Mouse (Mus musculus): ENCODE measurements around the gene Fam98c. TPM values are rescaled to one million over a fixed set of nuclear protein-coding genes. Genes with fewer than 3 reads are reported as not detected.
"Not testable (repeated sequence)": the region's sequence is repeated elsewhere in the genome, so short reads cannot be mapped to it uniquely, and the experiment has no call there.

Fam98c gene
- polyA plus RNA-seq, 1 experiment from 2014 or later, result 13.3 TPM

DNA sequence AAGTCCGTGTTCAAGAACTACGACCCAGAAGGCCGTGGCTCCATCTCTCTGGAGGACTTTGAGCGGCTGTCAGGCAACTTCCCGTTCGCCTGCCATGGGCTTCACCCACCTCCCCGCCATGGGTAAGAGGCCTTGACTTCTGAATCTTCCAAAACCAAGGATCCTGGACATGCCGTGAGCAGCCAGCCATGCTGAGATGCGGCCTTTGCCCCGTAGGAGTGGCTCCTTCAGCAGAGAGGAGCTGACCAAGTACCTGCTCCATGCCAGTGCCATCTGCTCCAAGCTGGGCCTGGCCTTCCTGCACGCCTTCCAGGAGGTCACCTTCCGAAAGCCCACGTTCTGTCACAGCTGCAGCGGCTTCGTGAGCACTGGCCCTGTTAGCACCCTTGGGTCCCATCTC, 7.3 kb downstream of the Fam98c start:
- H3K27ac ChIP-seq, result no peak overlapping the region
- H3K9me3 ChIP-seq, result no peaks in the 10 kb centered on the region
- no peaks in the 10 kb centered on the region for H3K36me3 ChIP-seq
- no peak for DNase-seq (ENCODE audit: low spot score)
- no peak overlapping the region for H3K4me3 ChIP-seq
- 83% methylated on average over 15 of the region's 15 CpGs for WGBS
- H3K27me3 ChIP-seq (ENCODE audit: insufficient read depth, poor library complexity, severe bottlenecking), result peaks cover 12% of the 10 kb centered on the region; the same call in 1 of the 2 replicates
- no peaks in the 10 kb centered on the region for H3K4me1 ChIP-seq

DNA sequence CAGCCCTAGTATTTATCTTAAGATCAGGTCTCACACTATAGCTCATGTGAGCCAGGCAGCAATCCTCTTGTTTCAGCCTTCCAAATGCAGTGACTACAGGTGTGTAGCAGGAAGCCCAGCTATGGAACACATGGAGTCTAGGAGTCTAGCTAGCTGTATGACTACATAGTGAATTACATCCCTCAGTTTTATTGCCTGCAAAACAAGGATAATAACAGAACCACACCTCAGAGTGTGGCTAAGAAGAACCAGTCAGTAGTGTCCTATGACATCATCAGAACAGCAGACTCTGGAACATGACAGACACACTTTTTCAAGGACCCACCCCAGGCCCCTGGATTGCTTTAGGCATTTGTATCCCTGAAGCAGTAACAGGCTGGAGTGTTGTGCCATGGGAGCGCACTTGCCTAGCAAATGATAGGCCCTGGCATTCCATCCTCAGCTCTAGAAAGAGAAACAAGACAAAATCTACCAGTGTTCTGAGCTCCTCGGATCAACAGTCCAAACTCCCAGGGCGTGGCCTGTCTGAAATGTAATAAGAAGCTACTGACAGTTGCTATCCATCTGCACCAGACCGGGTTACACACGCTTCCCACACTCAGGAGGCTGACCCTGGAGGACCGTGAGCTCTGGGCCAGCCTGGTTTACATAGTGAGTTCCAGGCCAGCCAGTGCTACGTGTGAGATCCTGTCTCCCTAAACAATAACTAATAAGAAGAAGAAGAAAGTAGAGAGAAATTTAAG, 9.2 kb downstream of the Fam98c start:
- 82% methylated on average over 7 of the region's 7 CpGs for WGBS
- Histone ChIP-seq H3K4me3 (no peak overlapping the region), H3K9me3 (no peaks in the 10 kb centered on the region), H3K4me1 (no peaks in the 10 kb centered on the region), H3K27ac (no peak overlapping the region), H3K27me3 (ENCODE audit: insufficient read depth, poor library complexity, severe bottlenecking) (peaks cover 9% of the 10 kb centered on the region; the same call in 1 of the 2 replicates), H3K36me3 (no peaks in the 10 kb centered on the region)
- DNase-seq (ENCODE audit: low spot score), result no peak

DNA sequence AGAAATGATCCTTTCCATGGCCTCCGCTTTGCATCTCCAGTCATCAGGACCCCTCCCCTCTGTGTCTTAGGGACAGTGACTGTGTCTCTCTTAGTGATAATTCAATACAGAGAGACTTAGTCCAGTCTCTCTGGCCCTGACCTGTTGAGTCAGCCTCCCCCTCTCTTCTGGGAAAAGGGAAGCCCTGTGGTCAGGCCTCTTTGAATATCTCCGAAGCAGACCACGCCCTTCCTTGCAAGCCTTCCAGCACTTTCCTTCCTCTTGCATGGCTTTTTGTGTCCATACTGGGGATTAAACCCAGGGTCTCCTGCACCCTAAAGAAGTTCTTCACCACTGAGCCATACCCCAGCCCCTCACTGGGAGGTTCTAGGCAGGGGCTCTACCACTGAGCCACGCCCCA, 12.0 kb downstream of the Fam98c start:
- 87% methylated on average over 4 of the region's 4 CpGs for WGBS
- H3K4me1 ChIP-seq, result no peaks in the 10 kb centered on the region
- H3K4me3 ChIP-seq, result no peak overlapping the region
- H3K27ac ChIP-seq, result no peak overlapping the region
- DNase-seq (ENCODE audit: low spot score), result no peak
- H3K27me3 ChIP-seq (ENCODE audit: insufficient read depth, poor library complexity, severe bottlenecking), result no peaks in the 10 kb centered on the region; the same call in 1 of the 2 replicates
- no peaks in the 10 kb centered on the region for H3K9me3 ChIP-seq
- H3K36me3 ChIP-seq, result no peaks in the 10 kb centered on the region

DNA sequence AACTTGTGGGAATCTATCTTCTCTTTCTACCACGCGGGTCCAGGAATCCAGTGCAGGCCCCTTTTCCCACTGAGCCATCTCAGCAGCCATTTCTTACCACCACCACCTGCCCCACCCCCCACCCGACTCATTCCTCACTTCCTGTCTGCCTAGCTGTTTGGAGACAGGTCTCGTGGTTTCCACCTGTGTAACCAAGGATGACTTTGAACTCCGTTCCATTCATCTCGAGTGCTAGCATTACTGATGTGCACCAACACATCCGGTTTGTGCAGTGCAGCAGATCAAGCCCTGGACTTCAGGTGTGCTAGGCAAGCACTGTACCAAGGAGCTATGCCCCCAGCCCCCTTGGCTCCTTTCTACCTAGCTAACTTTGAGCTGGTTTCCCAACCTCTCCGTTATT, 14.6 kb downstream of the Fam98c start:
- Histone ChIP-seq H3K4me3 (no peak overlapping the region), H3K4me1 (no peaks in the 10 kb centered on the region), H3K27me3 (ENCODE audit: insufficient read depth, poor library complexity, severe bottlenecking) (peaks cover 9% of the 10 kb centered on the region), H3K36me3 (no peaks in the 10 kb centered on the region), H3K9me3 (no peaks in the 10 kb centered on the region), H3K27ac (no peak overlapping the region)
- no peak for DNase-seq (ENCODE audit: low spot score)
- WGBS, result 80% methylated on average over 8 of the region's 8 CpGs

DNA sequence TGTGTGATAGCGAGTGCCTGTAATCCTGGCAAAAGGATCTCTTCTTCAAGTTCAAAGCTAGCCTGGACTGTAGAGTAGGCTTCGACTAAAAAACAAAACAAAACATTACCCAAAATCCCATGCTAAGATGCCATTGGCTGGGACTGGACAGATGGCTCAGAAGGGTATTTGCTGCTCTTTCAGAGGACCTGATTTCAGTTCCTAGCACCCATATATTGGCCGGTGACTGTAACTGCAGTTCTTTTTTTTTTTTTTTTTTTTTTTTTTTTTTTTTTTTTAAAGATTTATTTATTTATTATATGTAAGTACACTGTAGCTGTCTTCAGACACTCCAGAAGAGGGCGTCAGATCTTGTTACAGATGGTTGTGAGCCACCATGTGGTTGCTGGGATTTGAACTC, 16.8 kb downstream of the Fam98c start:
- H3K27ac ChIP-seq; H3K4me3 ChIP-seq; DNase-seq (ENCODE audit: low spot score); H3K36me3 ChIP-seq; H3K9me3 ChIP-seq: not testable (repeated sequence)
- Histone ChIP-seq H3K27me3 (ENCODE audit: insufficient read depth, poor library complexity, severe bottlenecking) (peaks cover 27% of the 10 kb centered on the region), H3K4me1 (peaks cover 12% of the 10 kb centered on the region; the same call in 1 of the 2 replicates)
- 79% methylated on average over 3 of the region's 4 CpGs for WGBS

DNA sequence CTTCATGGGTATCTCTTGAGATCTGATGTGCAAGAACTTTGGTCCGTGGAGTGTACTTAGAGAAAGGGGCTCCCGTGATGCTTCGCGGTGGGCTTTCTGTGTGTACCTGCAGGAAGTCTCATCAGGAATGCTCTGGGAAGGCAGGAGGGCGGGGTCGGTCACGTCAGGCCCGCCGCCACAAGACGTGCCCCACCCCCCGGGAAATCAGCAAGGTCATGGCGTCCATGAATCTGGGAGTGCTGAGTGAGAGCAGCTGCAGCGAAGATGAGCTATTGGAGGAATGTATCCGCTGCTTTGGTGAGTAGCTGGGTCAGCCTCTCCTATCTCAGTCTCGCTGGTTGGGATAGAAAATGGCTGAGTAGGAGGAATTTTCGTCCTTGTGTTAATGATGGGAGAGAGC, 18.6 kb downstream of the Fam98c start:
- DNase-seq (ENCODE audit: low spot score), result no peak
- Histone ChIP-seq H3K4me1 (peaks cover 13% of the 10 kb centered on the region; the same call in 1 of the 2 replicates), H3K36me3 (no peaks in the 10 kb centered on the region), H3K27ac (no peak overlapping the region), H3K27me3 (ENCODE audit: insufficient read depth, poor library complexity, severe bottlenecking) (peaks cover 27% of the 10 kb centered on the region), H3K4me3 (no peak overlapping the region), H3K9me3 (no peaks in the 10 kb centered on the region)
- 27% methylated on average over 16 of the region's 16 CpGs for WGBS

GRCm38 (mm10) chr7:29134693-29135386, 21.2 kb downstream of the Fam98c start, which contains the start of gene Rasgrp4:
Rasgrp4 (plus strand) TSS chr7:29134851.
- Histone ChIP-seq H3K27me3 (ENCODE audit: insufficient read depth, poor library complexity, severe bottlenecking) (peaks cover 27% of the 10 kb centered on the region), H3K36me3 (no peaks in the 10 kb centered on the region), H3K27ac (peak within 1 kb of the TSS; percentile 52), H3K9me3 (no peaks in the 10 kb centered on the region), H3K4me1 (peaks cover 13% of the 10 kb centered on the region; the same call in 1 of the 2 replicates), H3K4me3 (peak within 1 kb of the TSS; percentile 51)
- no peak for DNase-seq (ENCODE audit: low spot score)
- 2% methylated on average over 13 of the region's 20 CpGs for WGBS

GRCm38 (mm10) chr7:29134230-29134629, 21.8 kb downstream of the Fam98c start:
- H3K4me1 ChIP-seq, result peaks cover 13% of the 10 kb centered on the region; the same call in 1 of the 2 replicates
- no peaks in the 10 kb centered on the region for H3K9me3 ChIP-seq
- H3K36me3 ChIP-seq, result no peaks in the 10 kb centered on the region
- no peak for DNase-seq (ENCODE audit: low spot score)
- 5% methylated on average over 4 of the region's 4 CpGs for WGBS
- H3K27ac ChIP-seq, result 0 out of 2 replicates have a peak overlapping the region, but pooled peaks have one; percentile 52
- peaks cover 27% of the 10 kb centered on the region for H3K27me3 ChIP-seq (ENCODE audit: insufficient read depth, poor library complexity, severe bottlenecking)
- H3K4me3 ChIP-seq, result peak overlapping the region; percentile 51

- 57% methylated on average over 2 of the region's 2 CpGs for WGBS
- no peak for DNase-seq (ENCODE audit: low spot score)
- H3K4me1 ChIP-seq, result peaks cover 14% of the 10 kb centered on the region
These were observed 27.3 kb downstream of the Fam98c start for GRCm38 (mm10) chr7:29128725-29129124.

DNA sequence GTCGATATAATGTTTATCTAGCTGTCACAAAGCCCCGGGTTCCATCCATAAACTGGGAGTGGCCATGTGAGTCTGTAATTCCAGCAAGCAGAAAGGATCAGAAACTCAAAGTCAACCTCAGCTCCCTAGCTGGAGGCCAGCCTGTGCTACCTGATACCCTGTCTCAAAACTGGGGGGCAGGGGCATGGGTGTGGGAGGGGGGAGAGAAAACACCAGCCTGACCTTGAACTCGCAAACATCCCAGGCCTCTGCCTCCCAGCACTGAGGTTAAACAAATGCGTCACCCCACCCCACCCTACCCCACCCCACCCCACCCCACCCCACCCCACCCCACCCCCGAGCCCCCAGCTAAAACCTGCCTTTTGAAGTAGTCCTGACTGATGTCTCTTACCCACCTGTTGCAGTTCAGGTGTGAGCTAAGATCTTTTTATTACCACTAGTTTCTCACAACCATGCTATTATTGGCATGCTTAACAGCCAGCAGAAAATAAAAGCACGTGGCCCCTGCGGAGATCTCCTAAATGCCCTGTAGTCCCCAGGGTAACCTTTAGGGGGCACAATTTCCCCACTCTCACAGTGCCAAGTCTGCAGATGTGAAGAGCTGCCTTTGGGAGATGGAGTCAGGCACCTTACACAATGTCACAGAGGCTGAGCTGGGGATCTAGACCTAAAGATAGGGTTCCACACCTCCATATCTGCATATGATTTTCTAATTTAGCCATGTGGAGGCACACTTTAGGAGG, 29.7 kb downstream of the Fam98c start:
- no peak overlapping the region for H3K27ac ChIP-seq
- 25% methylated on average over 7 of the region's 7 CpGs for WGBS
- H3K9me3 ChIP-seq, result no peaks in the 10 kb centered on the region
- peaks cover 17% of the 10 kb centered on the region for H3K27me3 ChIP-seq (ENCODE audit: insufficient read depth, poor library complexity, severe bottlenecking)
- no peak for DNase-seq (ENCODE audit: low spot score)
- no peak overlapping the region for H3K4me3 ChIP-seq
- peaks cover 17% of the 10 kb centered on the region for H3K4me1 ChIP-seq
- H3K36me3 ChIP-seq, result no peaks in the 10 kb centered on the region

More at GRCm38 (mm10) chr7:29128725-29129124, 27.3 kb downstream of the Fam98c start:
- Histone ChIP-seq H3K27me3 (ENCODE audit: insufficient read depth, poor library complexity, severe bottlenecking) (peaks cover 16% of the 10 kb centered on the region), H3K27ac (no peak overlapping the region), H3K36me3 (no peaks in the 10 kb centered on the region), H3K9me3 (no peaks in the 10 kb centered on the region), H3K4me3 (no peak overlapping the region)

DNA sequence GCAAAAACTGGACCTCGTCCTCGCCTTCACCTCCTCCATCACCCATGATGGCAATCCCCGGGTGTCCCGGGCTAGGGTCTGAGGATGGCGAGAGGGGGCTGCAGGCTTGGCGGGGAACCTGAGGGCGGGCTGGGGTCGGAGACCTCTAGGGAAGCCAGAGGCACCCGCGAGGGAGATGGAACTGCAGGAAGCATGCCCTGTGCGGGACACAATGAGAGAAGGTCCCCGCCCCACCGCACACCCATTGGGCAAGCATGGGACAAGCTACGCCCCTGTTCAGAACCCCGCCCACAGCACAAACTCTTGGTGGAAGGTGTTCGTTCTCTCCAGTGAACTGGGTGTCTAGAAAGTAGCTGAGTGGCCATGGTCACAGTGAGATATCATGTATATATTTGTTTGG, 31.1 kb downstream of the Fam98c start, which contains the start of gene Ryr1:
Gene Ryr1 (minus strand): TSS at position 210 of the 400 bp plus-strand sequence.
- H3K9me3 ChIP-seq, result no peaks in the 10 kb centered on the region
- no peaks in the 10 kb centered on the region for H3K36me3 ChIP-seq
- H3K27me3 ChIP-seq (ENCODE audit: insufficient read depth, poor library complexity, severe bottlenecking), result peaks cover 17% of the 10 kb centered on the region
- DNase-seq (ENCODE audit: low spot score), result peak; percentile 88
- H3K27ac ChIP-seq, result 0 out of 2 replicates have a peak within 1 kb of the TSS, but pooled peaks have one; percentile 13
- 2% methylated on average over 16 of the region's 16 CpGs for WGBS
- peak within 1 kb of the TSS; percentile 54 for H3K4me3 ChIP-seq
- peaks cover 17% of the 10 kb centered on the region for H3K4me1 ChIP-seq

- 53% methylated on average over 5 of the region's 5 CpGs for WGBS
- peak overlapping the region; percentile 54 for H3K4me3 ChIP-seq
- H3K27ac ChIP-seq, result no peak overlapping the region
- peaks cover 17% of the 10 kb centered on the region for H3K4me1 ChIP-seq
- H3K9me3 ChIP-seq, result no peaks in the 10 kb centered on the region
- DNase-seq (ENCODE audit: low spot score), result no peak
- peaks cover 27% of the 10 kb centered on the region for H3K27me3 ChIP-seq (ENCODE audit: insufficient read depth, poor library complexity, severe bottlenecking)
- H3K36me3 ChIP-seq, result no peaks in the 10 kb centered on the region
These were observed 32.3 kb downstream of the Fam98c start for GRCm38 (mm10) chr7:29123531-29124358.
